Mouse (Mus musculus) gonadal fat pad, adult 2 months (tissue): ENCODE results near the gene Tbc1d8. TPM values are rescaled to one million over a fixed set of nuclear protein-coding genes. Genes with fewer than 3 reads are reported as not detected.

ENCODE experiments used
- DNase-seq: peaks from one replicate; pipeline ENCODE4 v3.0.0-alpha.2; 2012; ENCODE audit warnings: low read depth
- polyA plus RNA-seq: library from polyadenylated mRNA; depleted of rRNA; stranded (reverse); fragments of >200 nt; gene quantifications from 2 replicates; pipeline ENCODE4 v1.2.3, GENCODE M21; 2012

Tbc1d8 gene
- polyA plus RNA-seq, 1 experiment: 96.2 TPM

- no peak for DNase-seq
Observed at GRCm38 (mm10) chr1:39394650-39395049, 83.9 kb downstream of the Tbc1d8 start.

DNA sequence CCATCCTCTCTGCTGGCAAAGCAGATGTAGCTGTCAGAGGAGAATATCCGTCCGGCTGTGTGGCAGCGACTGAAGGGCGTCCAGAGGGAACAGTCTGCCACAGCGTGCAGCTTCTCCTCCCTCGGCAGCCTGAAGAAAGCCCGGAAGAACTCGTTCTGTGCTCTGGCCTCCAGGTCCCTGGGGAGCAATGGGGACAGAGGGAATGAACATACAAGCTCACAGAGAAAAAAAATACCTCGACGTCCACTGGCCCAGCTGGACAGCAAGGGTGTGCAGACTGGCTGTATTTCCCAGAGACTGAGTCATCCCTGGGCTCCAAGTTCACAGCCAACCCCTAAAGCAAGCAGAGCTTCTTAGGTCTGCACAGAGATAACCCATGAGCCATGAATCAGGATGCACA, 84.5 kb downstream of the Tbc1d8 start:
- no peak for DNase-seq

DNA sequence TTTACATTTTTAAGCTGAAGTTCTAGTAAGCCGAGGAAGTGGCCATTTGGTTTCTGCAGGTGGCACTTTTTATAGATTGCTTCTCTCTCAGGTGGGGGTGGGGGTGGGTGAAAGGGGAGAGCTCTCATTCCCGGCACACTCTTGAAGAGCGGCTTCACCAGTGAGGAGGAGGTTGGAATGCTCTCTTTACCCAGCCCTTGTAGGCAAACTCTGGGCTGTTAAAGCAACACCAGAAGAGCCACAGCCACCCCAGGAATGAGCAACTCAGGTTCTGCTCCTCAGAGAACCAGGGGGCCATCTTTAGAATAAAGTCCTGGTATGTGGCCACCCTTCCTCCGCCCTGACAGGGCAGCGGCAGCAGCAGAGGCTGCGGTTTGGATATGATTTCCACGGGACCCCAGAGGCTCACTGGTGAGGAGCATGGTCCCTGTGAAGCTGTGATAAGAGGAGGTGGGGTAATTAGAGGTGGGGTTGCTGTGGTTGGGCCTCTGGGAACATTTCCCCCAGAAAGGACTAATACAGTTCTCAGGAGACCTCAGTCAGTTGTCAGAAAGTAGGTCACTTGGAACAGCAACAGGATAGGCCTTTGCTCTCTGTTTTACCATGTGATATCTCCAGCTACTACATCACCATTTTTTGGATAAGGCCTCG, 85.2 kb downstream of the Tbc1d8 start:
- no peak for DNase-seq

GRCm38 (mm10) chr1:39392189-39392588, 86.4 kb downstream of the Tbc1d8 start:
- no peak for DNase-seq

DNA sequence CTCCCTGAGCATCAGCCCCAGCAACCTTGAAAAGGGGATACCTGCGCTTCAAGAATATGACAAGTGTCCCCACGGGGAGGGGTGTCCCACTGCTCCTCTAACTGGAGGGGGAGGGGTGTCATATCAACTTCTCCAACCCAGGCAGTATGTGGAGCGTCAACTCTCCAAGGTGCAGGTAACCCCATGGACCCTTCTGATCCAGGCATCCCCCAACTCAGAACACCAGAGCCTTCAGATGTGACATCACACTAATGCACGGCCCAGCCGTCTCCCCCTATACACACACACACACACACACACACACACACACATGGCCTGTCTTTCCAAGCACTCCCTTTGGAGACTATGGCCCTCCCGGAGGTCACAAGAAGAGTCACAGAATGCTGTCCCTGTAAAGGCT, 86.9 kb downstream of the Tbc1d8 start:
- no peak for DNase-seq

DNA sequence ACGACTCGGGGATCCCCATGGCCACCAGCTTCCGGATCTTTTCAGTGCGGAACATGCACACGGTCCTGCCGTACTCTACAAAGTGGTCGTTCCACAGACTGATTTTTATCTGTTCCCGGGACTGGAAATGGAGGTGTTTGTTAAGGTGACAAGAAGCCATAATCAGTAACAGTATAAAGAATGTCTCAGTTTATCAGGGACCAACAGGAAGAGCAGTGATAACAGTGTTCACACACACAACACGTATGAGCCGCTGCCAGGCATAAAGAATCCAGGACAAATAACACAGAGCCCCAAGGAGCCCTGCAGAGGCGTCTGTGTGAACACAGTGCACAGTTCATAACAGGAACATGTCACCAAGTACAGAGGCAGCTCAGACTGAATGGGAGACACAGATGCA, 89.2 kb downstream of the Tbc1d8 start:
- no peak for DNase-seq

- no peak for DNase-seq
Observed at GRCm38 (mm10) chr1:39388163-39388562, 90.4 kb downstream of the Tbc1d8 start.

DNA sequence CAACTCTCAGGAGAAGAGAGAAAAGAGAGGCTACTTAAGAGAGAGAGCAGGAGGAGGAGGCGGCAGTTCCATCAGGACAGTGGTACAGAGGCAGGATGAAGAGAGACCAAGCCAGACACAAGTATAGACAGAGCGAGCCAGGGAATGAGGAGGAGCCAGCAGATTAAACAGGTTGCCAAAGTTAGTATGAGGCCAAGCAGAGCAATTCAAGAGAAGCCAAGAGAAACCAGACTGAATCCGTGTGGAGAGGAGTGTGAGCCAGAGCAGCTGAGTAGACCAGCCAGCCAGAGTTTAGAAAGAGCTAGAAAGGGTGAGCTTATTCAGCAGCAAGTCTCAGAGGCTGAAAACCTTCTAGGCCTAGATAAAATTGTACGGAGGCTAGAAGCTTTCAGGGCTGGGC, 91.1 kb downstream of the Tbc1d8 start:
- no peak for DNase-seq

DNA sequence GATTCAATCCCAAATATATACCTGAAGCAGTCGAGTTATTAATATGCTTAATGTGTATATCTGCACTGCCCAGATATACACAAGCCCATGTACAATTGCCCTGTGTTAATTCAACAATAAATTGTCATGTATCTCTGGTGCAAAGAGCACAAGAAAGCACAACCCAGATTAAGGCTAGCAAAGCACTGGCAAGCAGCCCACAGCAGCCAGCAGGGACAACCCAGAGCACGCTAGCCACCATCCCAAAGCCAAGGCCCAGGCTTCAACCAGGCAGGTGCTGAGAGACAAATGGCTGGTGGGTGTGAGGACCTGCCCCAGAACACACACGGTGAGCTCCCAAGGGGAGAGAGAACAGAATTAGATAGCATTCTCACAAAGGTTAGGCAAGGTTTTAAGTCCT, 92.1 kb downstream of the Tbc1d8 start:
- DNase-seq: no peak

DNA sequence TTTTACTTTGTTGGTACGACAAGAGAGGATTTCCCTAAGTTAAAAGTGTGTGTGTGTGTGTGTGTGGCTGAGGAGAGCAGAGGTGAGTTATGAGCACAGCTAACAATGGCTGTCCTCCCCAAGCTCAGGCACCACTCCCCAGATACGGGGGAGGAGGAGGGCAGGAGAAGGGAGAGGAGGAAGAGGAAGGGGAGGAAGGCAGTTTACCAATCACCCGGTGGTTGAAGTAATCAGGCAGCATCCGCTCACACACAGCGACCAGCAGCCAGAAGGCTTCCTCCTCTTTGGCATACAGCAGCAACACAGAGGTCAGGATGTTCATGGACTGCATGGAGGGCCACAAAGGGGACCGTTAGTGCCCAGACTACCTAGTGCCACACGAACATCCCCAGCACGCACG, 93.6 kb downstream of the Tbc1d8 start:
- no peak for DNase-seq

DNA sequence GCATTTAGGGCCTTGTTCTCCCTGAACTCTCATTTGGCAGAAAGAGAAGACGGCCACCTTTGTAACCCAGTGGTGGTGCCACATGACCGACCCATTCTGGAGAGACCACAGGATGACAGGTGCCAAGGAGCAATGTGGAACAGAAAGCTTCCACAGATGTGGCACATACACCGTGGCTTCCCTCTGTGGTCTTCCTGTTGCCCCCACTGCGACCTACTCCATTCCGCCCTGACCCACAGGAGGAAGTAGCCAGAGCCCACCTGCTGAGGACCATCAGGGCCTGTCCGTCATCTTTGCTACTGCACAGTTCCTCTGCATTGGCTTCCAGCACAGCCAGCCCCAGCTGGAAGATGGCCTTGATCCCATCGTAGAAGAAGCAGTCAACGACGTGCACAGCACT, 97.5 kb downstream of the Tbc1d8 start:
- DNase-seq: no peak

- no peak for DNase-seq
Observed at GRCm38 (mm10) chr1:39379021-39379420, 99.5 kb downstream of the Tbc1d8 start.

- DNase-seq: no peak
Observed at GRCm38 (mm10) chr1:39378540-39378939, 100.0 kb downstream of the Tbc1d8 start.

GRCm38 (mm10) chr1:39376726-39377240, 101.8 kb downstream of the Tbc1d8 start:
- DNase-seq: no peak

- no peak for DNase-seq
Observed at GRCm38 (mm10) chr1:39376121-39376520, 102.4 kb downstream of the Tbc1d8 start.

DNA sequence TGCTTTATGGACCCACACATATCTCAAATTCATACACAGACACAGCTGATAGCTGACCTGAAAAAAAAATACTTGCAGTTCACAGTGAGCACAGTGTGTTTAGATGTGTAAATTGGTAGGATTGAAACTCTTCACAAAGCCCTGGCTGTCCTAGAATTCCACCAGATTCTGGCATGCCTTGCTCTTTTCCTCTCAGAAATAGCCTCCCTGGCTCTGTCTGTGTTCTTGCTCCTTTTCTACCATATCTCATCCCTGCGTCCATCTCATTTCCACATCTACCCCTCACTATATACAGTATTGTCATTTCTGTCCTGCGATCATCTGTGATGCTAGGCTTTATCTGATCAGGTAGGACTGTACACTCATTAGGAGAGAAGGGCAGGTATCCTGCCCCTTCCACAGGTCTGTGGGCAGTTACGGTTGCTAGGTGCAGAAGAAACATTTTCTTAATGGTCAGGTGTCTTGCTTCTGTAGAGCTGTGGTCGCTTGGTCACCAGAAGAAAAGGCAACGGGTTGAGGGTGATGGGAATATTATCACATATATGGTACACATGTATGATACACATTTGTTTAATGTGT, 104.2 kb downstream of the Tbc1d8 start:
- no peak for DNase-seq

DNA sequence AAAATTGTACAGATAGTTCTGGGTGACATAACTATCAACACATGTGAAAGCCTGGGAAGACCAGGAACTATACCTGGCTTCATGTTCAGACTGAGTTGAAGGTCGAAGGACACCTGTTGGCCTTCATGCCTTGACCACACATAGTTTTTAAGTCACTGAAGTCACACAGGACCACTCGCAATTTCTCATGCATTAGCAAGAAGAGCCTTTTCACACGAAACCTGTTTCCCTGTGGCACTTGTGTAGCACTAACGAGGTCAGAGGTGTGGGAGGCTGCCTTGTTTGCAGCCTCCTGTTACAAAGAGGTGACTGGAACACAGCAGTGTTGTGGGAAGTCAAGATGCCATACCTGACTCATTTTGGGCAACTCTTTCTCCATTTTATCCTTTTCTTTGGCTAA, 105.2 kb downstream of the Tbc1d8 start:
- DNase-seq: no peak

- no peak for DNase-seq
Observed at GRCm38 (mm10) chr1:39372220-39372843, 106.2 kb downstream of the Tbc1d8 start.

GRCm38 (mm10) chr1:39370431-39370830, 108.1 kb downstream of the Tbc1d8 start:
- no peak for DNase-seq

GRCm38 (mm10) chr1:39368267-39368841, 110.2 kb downstream of the Tbc1d8 start:
- no peak for DNase-seq

- peak; percentile 62 for DNase-seq
Observed at GRCm38 (mm10) chr1:39367601-39368266, 110.8 kb downstream of the Tbc1d8 start, which contains the start of gene Rpl31. TSS of gene Rpl31 (plus strand) at chr1:39367842.

DNA sequence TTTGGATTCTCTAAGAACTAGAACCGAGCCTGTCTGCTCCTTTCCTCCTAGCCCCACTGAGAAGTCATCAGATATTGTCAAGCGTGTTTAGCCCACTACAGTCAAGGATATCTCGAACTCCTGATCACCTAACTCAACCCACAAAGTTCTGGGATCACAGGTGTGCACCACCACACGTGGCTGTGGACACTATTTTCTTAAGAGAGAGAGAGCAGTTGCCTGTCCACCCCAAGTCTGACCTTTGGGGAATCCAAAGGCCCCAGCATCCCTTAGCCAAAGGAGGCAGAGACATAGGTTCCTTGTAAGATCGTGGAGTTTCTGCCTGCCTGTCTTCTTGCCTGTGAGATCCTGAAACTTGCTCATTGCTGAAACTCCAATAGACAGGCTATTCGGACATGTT, 111.5 kb downstream of the Tbc1d8 start:
- no peak for DNase-seq
